Mouse (Mus musculus): ENCODE data around the gene Trim72. TPM values are rescaled to one million over a fixed set of nuclear protein-coding genes. Genes with fewer than 3 reads are reported as not detected.
A peak's percentile ranks its signal among the peaks of the same experiment; 100 is the strongest.

Trim72 gene
- polyA plus RNA-seq (2015; fragmentation: Nextera tagmentation; extraction: Ambion mirVana): 0.33 TPM in 1 of 2 replicates, not detected in the other

- Histone ChIP-seq H3K4me2 (peak within 1 kb of the TSS; percentile 2), H3K9me3 (no peaks in the 10 kb centered on the region), H3K36me3 (no peaks in the 10 kb centered on the region), H3K4me1 (replicated peaks) (peaks cover 7% of the 10 kb centered on the region; the same call in 1 of the 2 replicates), H3K27me3 (peaks cover 12% of the 10 kb centered on the region), H3K4me3 (no peak within 1 kb of the TSS), H3K27ac (replicated peaks) (no peak within 1 kb of the TSS), H3K9ac (no peak within 1 kb of the TSS)
- ATAC-seq (ENCODE audit: low read depth): no peak
- 83% methylated on average over 2 of the region's 2 CpGs for WGBS
These were observed at the start of gene Trim72 for GRCm38 (mm10) chr7:128003688-128004087. TSS of gene Trim72 (plus strand) at chr7:128003949.

- ATAC-seq (ENCODE audit: low read depth): no peak
- Histone ChIP-seq H3K27me3 (no peaks in the 10 kb centered on the region), H3K4me3 (no peak overlapping the region), H3K36me3 (no peaks in the 10 kb centered on the region), H3K4me1 (replicated peaks) (no peaks in the 10 kb centered on the region), H3K9ac (no peak overlapping the region), H3K9me3 (no peaks in the 10 kb centered on the region), H3K27ac (replicated peaks) (no peak overlapping the region), H3K4me2 (no peak overlapping the region)
- WGBS: 66% methylated on average over 5 of the region's 5 CpGs
These were observed 44.4 kb upstream of the Trim72 start for GRCm38 (mm10) chr7:127959364-127959763.

GRCm38 (mm10) chr7:127966371-127966918 lies 37.3 kb upstream of the Trim72 start:
- H3K4me2 ChIP-seq: peak overlapping the region; percentile 72
- H3K4me1 ChIP-seq (replicated peaks): peaks cover 28% of the 10 kb centered on the region
- no peak for ATAC-seq (ENCODE audit: low read depth)
- WGBS: 12% methylated on average over 10 of the region's 10 CpGs
- peak overlapping the region; percentile 95 for H3K4me3 ChIP-seq
- H3K27ac ChIP-seq (replicated peaks): peak overlapping the region; percentile 97
- H3K9me3 ChIP-seq: no peaks in the 10 kb centered on the region
- no peaks in the 10 kb centered on the region for H3K27me3 ChIP-seq
- peaks cover 21% of the 10 kb centered on the region for H3K36me3 ChIP-seq
- H3K9ac ChIP-seq: peak overlapping the region; percentile 97

- H3K9me3 ChIP-seq: no peaks in the 10 kb centered on the region
- peak within 1 kb of the TSS; percentile 95 for H3K4me3 ChIP-seq
- H3K27me3 ChIP-seq: no peaks in the 10 kb centered on the region
- H3K36me3 ChIP-seq: peaks cover 29% of the 10 kb centered on the region
- H3K4me1 ChIP-seq (replicated peaks): peaks cover 28% of the 10 kb centered on the region
- peak; percentile 95 for ATAC-seq (ENCODE audit: low read depth)
- H3K4me2 ChIP-seq: peak within 1 kb of the TSS; percentile 98
- under 1% methylated on average over 90 of the region's 92 CpGs for WGBS
- H3K9ac ChIP-seq: peak within 1 kb of the TSS; percentile 97
- H3K27ac ChIP-seq (replicated peaks): peak within 1 kb of the TSS; percentile 97
These were observed 36.5 kb upstream of the Trim72 start, which contains the start of gene Fus for GRCm38 (mm10) chr7:127967004-127967921. TSS of gene Fus (plus strand) at chr7:127967457.

- Histone ChIP-seq H3K4me2 (peak overlapping the region; percentile 98), H3K9ac (peak overlapping the region; percentile 97), H3K4me1 (replicated peaks) (peaks cover 28% of the 10 kb centered on the region), H3K27me3 (no peaks in the 10 kb centered on the region), H3K36me3 (peaks cover 38% of the 10 kb centered on the region), H3K27ac (replicated peaks) (peak overlapping the region; percentile 97), H3K4me3 (peak overlapping the region; percentile 95), H3K9me3 (no peaks in the 10 kb centered on the region)
- ATAC-seq (ENCODE audit: low read depth): peak; percentile 42; the same call in 1 of the 2 replicates
- under 1% methylated on average over 38 of the region's 42 CpGs for WGBS
These were observed 35.6 kb upstream of the Trim72 start for GRCm38 (mm10) chr7:127967922-127968828.

GRCm38 (mm10) chr7:127974413-127974930 lies 29.3 kb upstream of the Trim72 start:
- Histone ChIP-seq H3K9me3 (no peaks in the 10 kb centered on the region), H3K36me3 (peaks cover 97% of the 10 kb centered on the region), H3K9ac (no peak overlapping the region), H3K4me3 (no peak overlapping the region), H3K4me1 (replicated peaks) (peaks cover 13% of the 10 kb centered on the region), H3K27me3 (no peaks in the 10 kb centered on the region), H3K4me2 (no peak overlapping the region), H3K27ac (replicated peaks) (no peak overlapping the region)
- ATAC-seq (ENCODE audit: low read depth): no peak
- WGBS: 88% methylated on average over 2 of the region's 2 CpGs

- H3K4me2 ChIP-seq: no peak overlapping the region
- no peaks in the 10 kb centered on the region for H3K9me3 ChIP-seq
- 100% methylated on average over 2 of the region's 2 CpGs for WGBS
- no peak overlapping the region for H3K9ac ChIP-seq
- H3K27ac ChIP-seq (replicated peaks): no peak overlapping the region
- ATAC-seq (ENCODE audit: low read depth): no peak
- 0 out of 2 replicates have a peak, but pooled peaks cover 3% of the 10 kb centered on the region for H3K4me1 ChIP-seq (replicated peaks)
- peaks cover 97% of the 10 kb centered on the region for H3K36me3 ChIP-seq
- H3K4me3 ChIP-seq: no peak overlapping the region
- H3K27me3 ChIP-seq: no peaks in the 10 kb centered on the region
These were observed 24.9 kb upstream of the Trim72 start for GRCm38 (mm10) chr7:127978856-127979255.

GRCm38 (mm10) chr7:127980606-127981005 lies 23.1 kb upstream of the Trim72 start:
- no peaks in the 10 kb centered on the region for H3K9me3 ChIP-seq
- no peak overlapping the region for H3K4me3 ChIP-seq
- no peak overlapping the region for H3K4me2 ChIP-seq
- H3K36me3 ChIP-seq: peaks cover 98% of the 10 kb centered on the region
- no peak for ATAC-seq (ENCODE audit: low read depth)
- no peaks in the 10 kb centered on the region for H3K27me3 ChIP-seq
- H3K9ac ChIP-seq: no peak overlapping the region
- H3K4me1 ChIP-seq (replicated peaks): no peaks in the 10 kb centered on the region
- H3K27ac ChIP-seq (replicated peaks): no peak overlapping the region
- 94% methylated on average over 3 of the region's 3 CpGs for WGBS

GRCm38 (mm10) chr7:127988904-127989303 lies 14.8 kb upstream of the Trim72 start:
- no peak for ATAC-seq (ENCODE audit: low read depth)
- no peak overlapping the region for H3K4me3 ChIP-seq
- no peak overlapping the region for H3K4me2 ChIP-seq
- H3K9ac ChIP-seq: no peak overlapping the region
- H3K4me1 ChIP-seq (replicated peaks): no peaks in the 10 kb centered on the region
- H3K27ac ChIP-seq (replicated peaks): no peak overlapping the region
- H3K36me3 ChIP-seq: peaks cover 77% of the 10 kb centered on the region
- H3K9me3 ChIP-seq: no peaks in the 10 kb centered on the region
- WGBS: 100% methylated on average over 1 of the region's 1 CpGs
- no peaks in the 10 kb centered on the region for H3K27me3 ChIP-seq

- Histone ChIP-seq H3K9me3 (no peaks in the 10 kb centered on the region), H3K27me3 (no peaks in the 10 kb centered on the region), H3K4me3 (no peak overlapping the region), H3K4me2 (no peak overlapping the region), H3K4me1 (replicated peaks) (no peaks in the 10 kb centered on the region), H3K27ac (replicated peaks) (no peak overlapping the region), H3K36me3 (peaks cover 47% of the 10 kb centered on the region), H3K9ac (no peak overlapping the region)
- ATAC-seq (ENCODE audit: low read depth): peak; percentile 64
- 53% methylated on average over 6 of the region's 6 CpGs for WGBS
These were observed 11.9 kb upstream of the Trim72 start for GRCm38 (mm10) chr7:127991643-127992487.
